Mouse (Mus musculus) MEL (cell line): ENCODE measurements around the gene Fbxw8. TPM values are rescaled to one million over a fixed set of nuclear protein-coding genes. Genes with fewer than 3 reads are reported as not detected.
A peak's percentile ranks its signal among the peaks of the same experiment; 100 is the strongest.

ENCODE experiments used
- DNase-seq: peaks from one replicate; pipeline ENCODE4 v3.0.0; 2011; ENCODE audit warnings: low read depth, low spot score
- H3K27ac ChIP-seq: 2 replicates; pipeline ENCODE4 v1.5.1; 2012; ENCODE audit warnings: low read depth, mild to moderate bottlenecking, control low read depth, low read length, moderate library complexity; ENCODE audit not compliant: control insufficient read depth
- H3K27me3 ChIP-seq, 2 experiments: fragments of 150-350 bp in 1 of 2; sonication (generic) in 1 of 2; 2 replicates each; pipeline ENCODE4 v1.6.1; 2012; ENCODE audit warnings: low read length in 2 of 2, mild to moderate bottlenecking in 2 of 2, improper control_type of control experiment in 1 of 2, moderate library complexity in 1 of 2; ENCODE audit not compliant: insufficient read depth in 2 of 2, control insufficient read depth in 1 of 2
- H3K36me3 ChIP-seq, 2 experiments: 2 replicates each; pipeline ENCODE4 v1.6.1; 2012 to 2014; ENCODE audit warnings: low read length in 2 of 2, improper control_type of control experiment in 1 of 2, inconsistent platforms in 1 of 2, mild to moderate bottlenecking in 1 of 2; ENCODE audit not compliant: insufficient read depth in 2 of 2, control insufficient read depth in 1 of 2
- H3K4me1 ChIP-seq, 2 experiments: fragments of 150-350 bp in 1 of 2; sonication (generic) in 1 of 2; 2 replicates each; pipeline ENCODE4 v1.6.1; 2012; ENCODE audit warnings: low read length in 2 of 2, improper control_type of control experiment in 1 of 2, mild to moderate bottlenecking in 1 of 2; ENCODE audit not compliant: insufficient read depth in 2 of 2, control insufficient read depth in 1 of 2
- H3K4me3 ChIP-seq, 2 experiments: fragments of 150-350 bp in 1 of 2; sonication (generic) in 1 of 2; 2 replicates each; pipeline ENCODE4 v1.5.1; 2012; ENCODE audit warnings: low read depth in 2 of 2, low read length in 2 of 2, mild to moderate bottlenecking in 2 of 2, moderate library complexity in 2 of 2, control low read depth in 1 of 2, improper control_type of control experiment in 1 of 2; ENCODE audit not compliant: control insufficient read depth in 1 of 2, insufficient read depth in 1 of 2
- H3K79me2 ChIP-seq: 2 replicates; pipeline ENCODE4 v1.6.1; 2012; ENCODE audit warnings: mild to moderate bottlenecking, low read length, moderate library complexity; ENCODE audit not compliant: control insufficient read depth, poor library complexity, insufficient read depth
- H3K9ac ChIP-seq: 2 replicates; pipeline ENCODE4 v1.6.1; 2012; ENCODE audit warnings: low read depth, mild to moderate bottlenecking, control low read depth, low read length, moderate library complexity; ENCODE audit not compliant: control insufficient read depth, poor library complexity, severe bottlenecking
- H3K9me3 ChIP-seq: fragments of 150-350 bp; sonication (generic); replicated peaks from 2 replicates; pipeline ENCODE4 v1.6.1; 2012; ENCODE audit warnings: mild to moderate bottlenecking, low read length, improper control_type of control experiment, moderate library complexity; ENCODE audit not compliant: insufficient read depth
- CHD2 ChIP-seq: IDR thresholded peaks from 2 replicates; pipeline ENCODE4 v1.6.1; 2011; ENCODE audit warnings: low read length, improper control_type of control experiment
- E2F4 ChIP-seq: IDR thresholded peaks from 2 replicates; pipeline ENCODE4 v1.6.1; 2011; ENCODE audit warnings: low read depth, low read length, improper control_type of control experiment, borderline replicate concordance
- EP300 ChIP-seq, 2 experiments: IDR thresholded peaks; 2 replicates each; pipeline ENCODE4 v1.6.1; 2011; ENCODE audit warnings: improper control_type of control experiment in 2 of 2, low read length in 2 of 2, low read depth in 1 of 2, mild to moderate bottlenecking in 1 of 2
- ETS1 ChIP-seq: IDR thresholded peaks from 2 replicates; pipeline ENCODE4 v1.6.1; 2012; ENCODE audit warnings: low read depth, mild to moderate bottlenecking, inconsistent platforms, low read length, improper control_type of control experiment, moderate library complexity
- GABPA ChIP-seq: IDR thresholded peaks from 2 replicates; pipeline ENCODE4 v1.6.1; 2012; ENCODE audit warnings: low read depth, mild to moderate bottlenecking, inconsistent platforms, low read length, improper control_type of control experiment, moderate library complexity
- HCFC1 ChIP-seq: IDR thresholded peaks from 2 replicates; pipeline ENCODE4 v1.6.1; 2012; ENCODE audit warnings: low read depth, mild to moderate bottlenecking, inconsistent platforms, low read length, improper control_type of control experiment, moderate library complexity
- MAX ChIP-seq: IDR thresholded peaks from 2 replicates; pipeline ENCODE4 v1.6.1; 2011; ENCODE audit warnings: low read length, improper control_type of control experiment
- MEF2A ChIP-seq: IDR thresholded peaks from 2 replicates; pipeline ENCODE4 v1.6.1; 2014; ENCODE audit warnings: low read depth, mild to moderate bottlenecking, inconsistent platforms, low read length, improper control_type of control experiment; ENCODE audit not compliant: poor library complexity, insufficient replicate concordance, severe bottlenecking; ENCODE audit errors: extremely low read depth
- MYB ChIP-seq: IDR thresholded peaks from 2 replicates; pipeline ENCODE4 v1.6.1; 2011; ENCODE audit warnings: mild to moderate bottlenecking, low read depth, low read length, improper control_type of control experiment
- NELFE ChIP-seq: IDR thresholded peaks from 2 replicates; pipeline ENCODE4 v1.6.1; 2011; ENCODE audit warnings: low read depth, low read length, improper control_type of control experiment
- NRF1 ChIP-seq: IDR thresholded peaks from 2 replicates; pipeline ENCODE4 v1.6.1; 2014; ENCODE audit warnings: low read depth, mild to moderate bottlenecking, inconsistent platforms, low read length, improper control_type of control experiment, moderate library complexity; ENCODE audit not compliant: poor library complexity, insufficient read depth, severe bottlenecking
- POLR2AphosphoS5 ChIP-seq: IDR thresholded peaks from 2 replicates; pipeline ENCODE4 v1.6.1; 2012; ENCODE audit warnings: low read depth, borderline replicate concordance, mild to moderate bottlenecking, inconsistent platforms, low read length, moderate library complexity, mixed read lengths
- RAD21 ChIP-seq: IDR thresholded peaks from 2 replicates; pipeline ENCODE4 v1.6.1; 2011; ENCODE audit warnings: mild to moderate bottlenecking, low read depth, low read length, improper control_type of control experiment
- SMC3 ChIP-seq: IDR thresholded peaks from 2 replicates; pipeline ENCODE4 v1.6.1; 2011; ENCODE audit warnings: low read depth, low read length, improper control_type of control experiment
- TAL1 ChIP-seq: IDR thresholded peaks from 2 replicates; pipeline ENCODE4 v1.6.1; 2012; ENCODE audit warnings: mild to moderate bottlenecking, inconsistent platforms, low read length, moderate library complexity, mixed read lengths
- TBP ChIP-seq: IDR thresholded peaks from 2 replicates; pipeline ENCODE4 v1.8.0; 2011; ENCODE audit warnings: low read depth, low read length, improper control_type of control experiment
- TCF12 ChIP-seq: IDR thresholded peaks from 2 replicates; pipeline ENCODE4 v1.6.1; 2014; ENCODE audit warnings: low read depth, mild to moderate bottlenecking, inconsistent platforms, low read length, improper control_type of control experiment, moderate library complexity
- ZC3H11A ChIP-seq: IDR thresholded peaks from 2 replicates; pipeline ENCODE4 v1.6.1; 2012; ENCODE audit warnings: low read depth, mild to moderate bottlenecking, inconsistent platforms, low read length, improper control_type of control experiment
- ZNF384 ChIP-seq: IDR thresholded peaks from 2 replicates; pipeline ENCODE4 v1.6.1; 2012; ENCODE audit warnings: low read depth, mild to moderate bottlenecking, inconsistent platforms, low read length, improper control_type of control experiment
- polyA plus RNA-seq, 2 experiments: library from polyadenylated mRNA; stranded (reverse) in 1 of 2; unstranded in 1 of 2; fragments of >175 nt in 1 of 2; fragments of >200 nt in 1 of 2; gene quantifications; 2 replicates each; pipeline versions ENCODE4 v1.2.1 to v1.2.4; 2012; ENCODE audit warnings: low replicate concordance in 2 of 2, low read depth in 1 of 2; ENCODE audit not compliant: insufficient read length in 2 of 2, insufficient read depth in 1 of 2, missing spikeins in 1 of 2
- total RNA-seq: library from RNA; depleted of rRNA; stranded (reverse); fragments of 300-350 nt; gene quantifications from 2 replicates; pipeline ENCODE4 v1.2.3, GENCODE M21; 2012

Fbxw8 gene
- total and polyA plus RNA-seq, 3 experiments = 49.9 to 57.4 (median 52.5) TPM

GRCm38 (mm10) chr5:118084171-118084727 lies 71.0 kb downstream of the Fbxw8 start:
- H3K9ac ChIP-seq = no peak overlapping the region
- H3K4me3 ChIP-seq = no peak overlapping the region
- no peaks in the 10 kb centered on the region for H3K27me3 ChIP-seq
- peaks cover 0 to 3% of the 10 kb centered on the region in 2 experiments; a peak in 1 of 4 replicates for H3K4me1 ChIP-seq
- no peak overlapping the region for H3K27ac ChIP-seq
- TF ChIP-seq TAL1 (no peak), MEF2A (no peak), TCF12 (0 out of 2 replicates have a peak, but pooled peaks have one; percentile 11), EP300 (IDR thresholded peaks at IDR 0.05; ENCODE audit: low read depth in 1 of 2, low read length in 2 of 2) (peak in 1 of 2 experiments; percentile 52; a peak in 1 of 4 replicates), HCFC1 (no peak), MAX (peak; percentile 54; the same call in 1 of the 2 replicates), ZNF384 (no peak), ETS1 (peak; percentile 76), TBP (no peak)
- H3K36me3 ChIP-seq = no peaks in the 10 kb centered on the region; a peak in 1 of 4 replicates
- DNase-seq = peak; percentile 43
- no peaks in the 10 kb centered on the region for H3K9me3 ChIP-seq
- no peaks in the 10 kb centered on the region for H3K79me2 ChIP-seq

DNA sequence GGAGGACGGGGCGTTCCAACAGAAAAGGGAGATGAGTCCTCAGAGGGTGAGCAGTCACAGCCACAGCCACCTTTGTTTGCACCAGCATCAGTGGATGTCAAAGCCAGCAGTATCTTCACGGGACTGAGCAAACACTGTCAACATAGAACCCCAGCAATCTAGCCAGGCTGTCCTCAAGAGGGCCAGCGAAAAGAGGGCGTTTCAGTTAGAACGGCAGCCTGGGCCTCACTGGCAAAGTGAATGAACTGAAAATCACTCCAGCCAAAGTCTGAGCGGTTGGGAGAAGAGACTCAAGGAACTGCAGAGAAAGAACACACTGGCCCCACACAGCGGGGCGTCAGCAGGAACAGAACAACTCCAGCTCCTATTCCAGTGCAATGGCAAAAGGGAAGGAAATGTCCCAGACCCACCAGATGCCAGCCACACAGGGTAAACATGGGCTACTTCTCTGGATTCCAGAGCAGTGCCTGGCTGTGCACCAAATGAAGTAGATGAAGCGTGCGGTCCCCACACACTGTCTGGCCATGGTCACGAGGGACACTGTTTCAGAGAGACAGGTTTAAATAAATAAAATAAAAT lies 72.1 kb downstream of the Fbxw8 start:
- no peak overlapping the region for H3K4me3 ChIP-seq
- no peak for DNase-seq
- H3K79me2 ChIP-seq = no peaks in the 10 kb centered on the region
- peaks cover 0 to 3% of the 10 kb centered on the region in 2 experiments; a peak in 1 of 4 replicates for H3K4me1 ChIP-seq
- no peaks in the 10 kb centered on the region; a peak in 1 of 4 replicates for H3K36me3 ChIP-seq
- no peak overlapping the region for H3K9ac ChIP-seq
- no peaks in the 10 kb centered on the region for H3K9me3 ChIP-seq
- TF ChIP-seq CHD2 = no peak
- no peaks in the 10 kb centered on the region for H3K27me3 ChIP-seq
- H3K27ac ChIP-seq = no peak overlapping the region

DNA sequence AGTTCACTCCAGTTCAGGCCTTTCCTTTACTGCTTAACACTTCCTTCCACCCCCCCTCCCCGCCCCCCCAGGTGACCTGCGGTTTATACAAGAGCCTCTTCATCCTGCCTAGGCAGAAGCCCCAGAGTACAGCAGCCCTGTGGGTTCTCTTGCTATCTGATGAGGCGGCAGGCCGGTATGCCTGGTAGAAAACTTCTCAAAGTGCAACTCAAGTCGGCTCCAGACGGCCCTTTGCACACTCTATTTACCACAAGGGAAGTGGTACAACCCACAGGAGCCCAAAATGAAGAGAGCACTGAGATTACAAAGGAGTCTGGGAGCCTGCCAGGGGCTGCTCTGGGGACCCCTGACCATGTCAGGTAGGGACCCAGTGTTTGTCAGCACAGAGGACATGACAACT lies 73.3 kb downstream of the Fbxw8 start:
- Histone ChIP-seq H3K4me3 (no peak overlapping the region), H3K27me3 (no peaks in the 10 kb centered on the region), H3K36me3 (no peaks in the 10 kb centered on the region; a peak in 1 of 4 replicates), H3K9me3 (no peaks in the 10 kb centered on the region), H3K9ac (no peak overlapping the region), H3K27ac (no peak overlapping the region), H3K4me1 (peaks cover 0 to 3% of the 10 kb centered on the region in 2 experiments; a peak in 1 of 4 replicates), H3K79me2 (no peaks in the 10 kb centered on the region)
- TF ChIP-seq NRF1 (no peak), GABPA (no peak), ZC3H11A (no peak), TCF12 (no peak), ZNF384 (no peak), TAL1 (no peak), POLR2AphosphoS5 (no peak), SMC3 (no peak), MYB (no peak), EP300 (IDR thresholded peaks at IDR 0.05; ENCODE audit: low read depth in 1 of 2, low read length in 2 of 2) (no peak), E2F4 (no peak), TBP (no peak), NELFE (no peak), MAX (no peak), RAD21 (no peak)
- DNase-seq = no peak
